ENCODE assay signal across 17 mouse cellular contexts in the genomic region with DNA sequence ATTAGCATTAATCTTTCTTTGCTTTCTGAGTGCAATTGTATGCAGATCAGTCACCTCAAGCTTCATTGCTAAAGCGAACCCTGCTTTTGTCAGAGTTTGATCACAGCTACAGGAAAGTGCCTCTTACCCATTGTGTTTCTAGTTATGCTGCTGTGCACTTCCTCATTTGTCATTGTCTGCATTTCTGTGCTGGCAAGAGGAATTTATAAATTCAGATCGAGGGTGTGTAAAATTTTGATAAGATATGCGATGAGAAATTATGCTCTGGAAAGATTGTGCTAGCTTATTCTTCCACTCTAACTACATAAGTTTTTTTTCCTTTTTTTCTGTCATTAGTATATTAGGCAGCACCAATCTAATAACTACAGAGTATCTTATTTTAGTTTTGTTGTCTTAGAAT.
"Had no signal": no experiment of that assay in that cellular context is flagged by ENCODE, and none has a peak within 500 bp of the region (broad histone marks: within the 10 kb centered on the region; RNA-seq: fewer than 3 reads in every experiment).

No protein-coding gene starts in this region.

- H3K27me3 ChIP-seq: kidney, embryonic 15.5 days; liver, embryonic 13.5 days; megakaryocyte, embryonic 14.5 days; midbrain, embryonic 12.5 days; midbrain, embryonic 15.5 days; neural tube, embryonic 13.5 days; stomach, embryonic 15.5 days had no signal

- H3K4me3 ChIP-seq: kidney, embryonic 15.5 days; liver, embryonic 13.5 days; megakaryocyte, embryonic 14.5 days; midbrain, embryonic 12.5 days; midbrain, embryonic 15.5 days; neural tube, embryonic 13.5 days; stomach, embryonic 15.5 days had no signal

- H3K36me3 ChIP-seq: midbrain, embryonic 15.5 days had no signal

- H3K9me3 ChIP-seq: kidney, embryonic 15.5 days; liver, embryonic 13.5 days; megakaryocyte, embryonic 14.5 days; midbrain, embryonic 12.5 days; midbrain, embryonic 15.5 days; neural tube, embryonic 13.5 days; stomach, embryonic 15.5 days had no signal

- DNase-seq: kidney, adult 11 months; kidney, adult 8-10 months; kidney, postnatal 10 days; kidney, postnatal 36 days; liver, embryonic 13.5 days; lung, adult 2 months; lung, postnatal 14 days; lung, postnatal 4 days; right cerebral cortex, postnatal 14 days; right cerebral cortex, postnatal 4 days; thymus, postnatal 25 days had no signal

- H3K27ac ChIP-seq: kidney, embryonic 15.5 days; liver, embryonic 13.5 days; midbrain, embryonic 12.5 days; midbrain, embryonic 15.5 days; neural tube, embryonic 13.5 days; stomach, embryonic 15.5 days had no signal

- H3K9ac ChIP-seq: kidney, embryonic 15.5 days; liver, embryonic 13.5 days; midbrain, embryonic 12.5 days; midbrain, embryonic 15.5 days; neural tube, embryonic 13.5 days; stomach, embryonic 15.5 days had no signal

- H3K4me1 ChIP-seq: kidney, embryonic 15.5 days; midbrain, embryonic 12.5 days; midbrain, embryonic 15.5 days; neural tube, embryonic 13.5 days; stomach, embryonic 15.5 days had no signal

- ATAC-seq: midbrain, embryonic 15.5 days had no signal
